8 mouse cellular contexts compared by ENCODE assay signal in the genomic region with DNA sequence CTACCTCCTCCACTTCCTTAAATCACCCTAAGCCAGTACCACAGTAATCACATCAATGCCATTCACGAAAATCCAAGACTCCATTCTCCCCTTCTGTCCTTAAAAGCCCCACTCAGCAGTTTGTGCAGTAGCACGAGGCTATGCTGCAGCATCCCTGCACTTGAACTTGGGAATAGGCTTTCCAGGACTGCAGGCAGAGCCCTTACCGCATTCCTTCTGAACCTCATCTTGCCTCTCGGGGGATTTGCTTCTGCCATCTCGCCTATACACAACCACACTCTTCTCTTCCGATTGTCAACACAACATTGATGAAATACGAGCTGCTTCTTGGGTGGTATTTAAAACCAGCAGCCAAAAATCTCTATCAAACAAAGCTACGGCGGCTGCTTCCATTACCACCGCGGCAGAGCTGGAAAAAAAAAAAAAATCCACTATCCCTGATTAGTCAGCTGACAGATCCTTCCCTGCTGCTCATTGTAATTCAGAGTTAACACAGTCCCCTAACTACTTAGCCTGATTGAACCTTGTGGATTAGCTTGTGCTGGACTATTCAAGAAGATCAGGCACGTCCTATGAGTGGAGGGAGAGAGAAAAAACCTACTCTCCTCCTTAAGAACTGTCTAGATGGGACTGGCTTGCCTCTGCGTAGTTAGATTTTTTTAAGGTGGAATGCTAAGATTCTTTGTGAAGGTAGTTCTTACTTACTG. TPM values are rescaled to one million over a fixed set of nuclear protein-coding genes. Genes with fewer than 3 reads are reported as not detected.
DNase-seq lines count a peak whose midpoint lies in the region; ATAC-seq and TF ChIP-seq lines count a peak whose summit lies in the region.

No protein-coding gene starts in this region.

- peak; percentile 79 for ATAC-seq in forebrain, embryonic 13.5 days
- ATAC-seq in activated CD4-positive, CD25-positive, alpha-beta regulatory T cell, adult 4 months = no peak

- peak overlapping the region; percentile 34; the same call in 1 of the 2 replicates for H3K9ac ChIP-seq in forebrain, embryonic 13.5 days

- H3K4me3 ChIP-seq in E14TG2a.4 (replicated peaks; ENCODE audit: low read length) = peak overlapping the region; percentile 20; the same call in 1 of the 2 replicates
- peak overlapping the region; percentile 31 for H3K4me3 ChIP-seq in forebrain, embryonic 13.5 days

- WGBS in forebrain, embryonic 13.5 days = 12% methylated on average over 13 of the region's 13 CpGs

- peak; percentile 5 to 8 for DNase-seq in cerebellum, postnatal 14 days
- no peak for DNase-seq in cerebellum, adult 11-12 months
- DNase-seq in layer of hippocampus, postnatal 10 days (ENCODE audit: low spot score in 2 of 2) = peak; percentile 4 to 12
- DNase-seq in retina, adult 2 months (ENCODE audit: low read depth, low spot score) = peak; percentile 25
- no peak for DNase-seq in urinary bladder, postnatal 36 days (ENCODE audit: low spot score in 2 of 2)

- H3K27me3 ChIP-seq in E14TG2a.4 (ENCODE audit: insufficient read depth, low read length) = no peaks in the 10 kb centered on the region
- H3K27me3 ChIP-seq in forebrain, embryonic 13.5 days = no peaks in the 10 kb centered on the region

- H3K9me3 ChIP-seq in E14TG2a.4 (ENCODE audit: low read length) = no peaks in the 10 kb centered on the region
- H3K9me3 ChIP-seq in forebrain, embryonic 13.5 days (replicated peaks) = no peaks in the 10 kb centered on the region

- H3K4me1 ChIP-seq in E14TG2a.4 (replicated peaks; ENCODE audit: low read depth, low read length) = 0 out of 2 replicates have a peak, but pooled peaks cover 6% of the 10 kb centered on the region
- no peaks in the 10 kb centered on the region for H3K4me1 ChIP-seq in forebrain, embryonic 13.5 days

- H3K27ac ChIP-seq in forebrain, embryonic 13.5 days = no peak overlapping the region

- H3K4me2 ChIP-seq in forebrain, embryonic 13.5 days = peak overlapping the region; percentile 46

- TF ChIP-seq CTCF in E14TG2a.4 (conservative IDR thresholded peaks at IDR 0.05; ENCODE audit: low read length) = no peak

- peaks cover 31% of the 10 kb centered on the region for H3K36me3 ChIP-seq in E14TG2a.4 (ENCODE audit: insufficient read depth, low read length)
- no peaks in the 10 kb centered on the region for H3K36me3 ChIP-seq in forebrain, embryonic 13.5 days (ENCODE audit: poor library complexity, severe bottlenecking)

RNA-seq across cellular contexts. Expression of a gene that starts 31.5 kb away (rescaled TPM):
- polyA plus RNA-seq in forebrain, embryonic 13.5 days (2015; fragmentation: Nextera tagmentation; extraction: Ambion mirVana) = 0.67 and 0.69 TPM in 2 replicates
- 1 to 10 TPM; 4.2 to 4.8 TPM for total RNA-seq in layer of hippocampus, postnatal 10 days (2021)
- not detected for polyA plus RNA-seq in activated CD4-positive, CD25-positive, alpha-beta regulatory T cell, adult 4 months (2017; shearing (Covaris generic))

Comparison
In these comparisons a context has a peak if more than half of its experiments do, and no peak if none do; other contexts are left out.
1. DNase-seq: peak in cerebellum, postnatal 14 days (2 of 2), layer of hippocampus, postnatal 10 days (2 of 2) and retina, adult 2 months (single experiment); none in cerebellum, adult 11-12 months (single experiment) and urinary bladder, postnatal 36 days (0 of 2).